Mouse (Mus musculus): ENCODE data around the gene Tcam1. TPM values are rescaled to one million over a fixed set of nuclear protein-coding genes. Genes with fewer than 3 reads are reported as not detected.

The Tcam1 gene
- polyA plus RNA-seq, 1 experiment = 0.15 TPM

GRCm38 (mm10) chr11:106266431-106266830 is 10.0 kb upstream of the Tcam1 start:
- H3K79me3 ChIP-seq (ENCODE audit: low read depth) = peaks cover 26% of the 10 kb centered on the region
- peaks cover 63% of the 10 kb centered on the region for H3K36me3 ChIP-seq (ENCODE audit: control insufficient read depth, insufficient read depth)
- H3K27me3 ChIP-seq (ENCODE audit: control insufficient read depth, insufficient read depth, insufficient read length) = no peaks in the 10 kb centered on the region
- H3ac ChIP-seq (ENCODE audit: control insufficient read depth, insufficient read length, low read depth) = no peak overlapping the region
- H3K4me3 ChIP-seq (ENCODE audit: insufficient read depth, poor library complexity, severe bottlenecking) = no peak overlapping the region
- peaks cover 45% of the 10 kb centered on the region for H3K79me2 ChIP-seq (ENCODE audit: control insufficient read depth, insufficient read depth)
- no peak for TF ChIP-seq CTCF (IDR thresholded peaks at IDR 0.05; ENCODE audit: control insufficient read depth, insufficient read depth, insufficient read length)
- no peak for TF ChIP-seq MYOD1 (IDR thresholded peaks at IDR 0.05; ENCODE audit: control insufficient read depth, insufficient read length, low read depth)
- no peak for TF ChIP-seq MYOG (IDR thresholded peaks at IDR 0.05; ENCODE audit: control insufficient read depth, extremely low read depth, insufficient read length)
- no peak for TF ChIP-seq USF1 (IDR thresholded peaks at IDR 0.05; ENCODE audit: low read depth)
- TF ChIP-seq FOSL1 (IDR thresholded peaks at IDR 0.05; ENCODE audit: insufficient read depth, low read length, poor library complexity, severe bottlenecking) = no peak
- no peak for TF ChIP-seq MAX (IDR thresholded peaks at IDR 0.05)
- TF ChIP-seq CEBPB (IDR thresholded peaks at IDR 0.05; ENCODE audit: low read depth) = no peak

DNA sequence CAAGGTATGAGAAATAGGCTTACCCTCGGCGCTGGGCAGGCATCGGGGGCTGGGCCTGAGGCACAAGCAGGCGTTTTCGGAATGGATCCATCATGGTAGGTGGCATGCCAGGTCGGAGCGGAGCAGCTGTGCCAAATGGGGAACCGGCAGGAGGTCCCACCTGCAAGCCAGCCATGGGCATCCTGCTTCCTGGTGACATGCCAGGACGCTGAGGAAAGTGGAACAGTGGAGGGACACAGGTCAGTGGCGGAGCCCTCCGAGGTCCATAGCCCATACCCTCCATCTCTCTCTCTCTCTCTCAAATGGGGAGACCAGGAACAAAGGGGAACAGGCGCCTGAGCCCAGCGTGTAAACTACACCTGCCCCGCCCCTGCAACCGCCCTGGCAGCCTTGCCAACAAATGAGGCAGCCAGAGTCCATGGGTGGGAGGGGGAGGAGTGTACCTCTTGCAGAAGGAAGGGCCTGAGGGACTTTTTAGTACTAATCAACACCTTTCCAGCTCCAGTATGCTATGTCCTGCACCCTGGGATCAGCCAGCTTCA is 9.1 kb upstream of the Tcam1 start:
- H3K79me2 ChIP-seq (ENCODE audit: control insufficient read depth, insufficient read depth) = peaks cover 51% of the 10 kb centered on the region
- H3K79me3 ChIP-seq (ENCODE audit: low read depth) = peaks cover 32% of the 10 kb centered on the region
- H3K4me3 ChIP-seq (ENCODE audit: insufficient read depth, poor library complexity, severe bottlenecking) = no peak overlapping the region
- TF ChIP-seq CTCF (IDR thresholded peaks at IDR 0.05; ENCODE audit: control insufficient read depth, insufficient read depth, insufficient read length) (no peak), MYOD1 (IDR thresholded peaks at IDR 0.05; ENCODE audit: control insufficient read depth, insufficient read length, low read depth) (no peak), CEBPB (IDR thresholded peaks at IDR 0.05; ENCODE audit: low read depth) (no peak), FOSL1 (IDR thresholded peaks at IDR 0.05; ENCODE audit: insufficient read depth, low read length, poor library complexity, severe bottlenecking) (no peak), MYOG (IDR thresholded peaks at IDR 0.05; ENCODE audit: control insufficient read depth, extremely low read depth, insufficient read length) (no peak), USF1 (IDR thresholded peaks at IDR 0.05; ENCODE audit: low read depth) (no peak), MAX (IDR thresholded peaks at IDR 0.05) (no peak)
- no peaks in the 10 kb centered on the region for H3K27me3 ChIP-seq (ENCODE audit: control insufficient read depth, insufficient read depth, insufficient read length)
- no peak overlapping the region for H3ac ChIP-seq (ENCODE audit: control insufficient read depth, insufficient read length, low read depth)
- H3K36me3 ChIP-seq (ENCODE audit: control insufficient read depth, insufficient read depth) = peaks cover 54% of the 10 kb centered on the region

DNA sequence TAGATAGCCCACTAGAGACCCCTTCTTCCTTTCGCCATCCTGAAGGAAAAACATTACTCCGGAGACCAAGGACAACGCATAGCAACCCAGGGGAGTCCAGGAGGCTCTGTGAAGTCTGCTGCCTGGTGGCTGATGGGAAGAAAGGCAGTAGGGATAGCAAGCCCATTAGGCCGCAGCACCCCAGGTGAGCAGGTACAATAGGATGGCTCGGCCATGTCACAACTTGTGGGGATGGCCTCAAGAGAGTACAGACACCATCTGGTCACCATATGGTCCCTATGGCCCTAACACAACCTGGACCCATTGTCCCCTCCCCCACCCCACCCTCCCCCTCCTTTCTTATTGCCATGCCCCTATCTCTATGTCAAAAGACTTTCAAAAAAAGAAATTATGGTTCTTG is 8.6 kb upstream of the Tcam1 start:
- Histone ChIP-seq H3ac (ENCODE audit: control insufficient read depth, insufficient read length, low read depth) (no peak overlapping the region), H3K79me2 (ENCODE audit: control insufficient read depth, insufficient read depth) (peaks cover 53% of the 10 kb centered on the region), H3K4me3 (ENCODE audit: insufficient read depth, poor library complexity, severe bottlenecking) (no peak overlapping the region), H3K27me3 (ENCODE audit: control insufficient read depth, insufficient read depth, insufficient read length) (no peaks in the 10 kb centered on the region), H3K36me3 (ENCODE audit: control insufficient read depth, insufficient read depth) (peaks cover 49% of the 10 kb centered on the region), H3K79me3 (ENCODE audit: low read depth) (peaks cover 32% of the 10 kb centered on the region)
- TF ChIP-seq MYOD1 (IDR thresholded peaks at IDR 0.05; ENCODE audit: control insufficient read depth, insufficient read length, low read depth) (no peak), MAX (IDR thresholded peaks at IDR 0.05) (no peak), USF1 (IDR thresholded peaks at IDR 0.05; ENCODE audit: low read depth) (no peak), CEBPB (IDR thresholded peaks at IDR 0.05; ENCODE audit: low read depth) (no peak), FOSL1 (IDR thresholded peaks at IDR 0.05; ENCODE audit: insufficient read depth, low read length, poor library complexity, severe bottlenecking) (no peak), MYOG (IDR thresholded peaks at IDR 0.05; ENCODE audit: control insufficient read depth, extremely low read depth, insufficient read length) (no peak), CTCF (IDR thresholded peaks at IDR 0.05; ENCODE audit: control insufficient read depth, insufficient read depth, insufficient read length) (no peak)

GRCm38 (mm10) chr11:106268326-106269059 is 8.0 kb upstream of the Tcam1 start:
- H3K79me2 ChIP-seq (ENCODE audit: control insufficient read depth, insufficient read depth) = peaks cover 53% of the 10 kb centered on the region
- TF ChIP-seq MYOD1 (IDR thresholded peaks at IDR 0.05; ENCODE audit: control insufficient read depth, insufficient read length, low read depth) = no peak
- TF ChIP-seq USF1 (IDR thresholded peaks at IDR 0.05; ENCODE audit: low read depth) = no peak
- TF ChIP-seq MAX (IDR thresholded peaks at IDR 0.05) = no peak
- TF ChIP-seq MYOG (IDR thresholded peaks at IDR 0.05; ENCODE audit: control insufficient read depth, extremely low read depth, insufficient read length) = no peak
- no peak for TF ChIP-seq CEBPB (IDR thresholded peaks at IDR 0.05; ENCODE audit: low read depth)
- TF ChIP-seq CTCF (IDR thresholded peaks at IDR 0.05; ENCODE audit: control insufficient read depth, insufficient read depth, insufficient read length) = no peak
- no peak for TF ChIP-seq FOSL1 (IDR thresholded peaks at IDR 0.05; ENCODE audit: insufficient read depth, low read length, poor library complexity, severe bottlenecking)
- peaks cover 32% of the 10 kb centered on the region for H3K79me3 ChIP-seq (ENCODE audit: low read depth)
- H3K4me3 ChIP-seq (ENCODE audit: insufficient read depth, poor library complexity, severe bottlenecking) = no peak overlapping the region
- H3K27me3 ChIP-seq (ENCODE audit: control insufficient read depth, insufficient read depth, insufficient read length) = no peaks in the 10 kb centered on the region
- peaks cover 43% of the 10 kb centered on the region for H3K36me3 ChIP-seq (ENCODE audit: control insufficient read depth, insufficient read depth)
- no peak overlapping the region for H3ac ChIP-seq (ENCODE audit: control insufficient read depth, insufficient read length, low read depth)

- Histone ChIP-seq H3K79me2 (ENCODE audit: control insufficient read depth, insufficient read depth) (peaks cover 53% of the 10 kb centered on the region), H3K27me3 (ENCODE audit: control insufficient read depth, insufficient read depth, insufficient read length) (no peaks in the 10 kb centered on the region), H3K36me3 (ENCODE audit: control insufficient read depth, insufficient read depth) (peaks cover 37% of the 10 kb centered on the region), H3ac (ENCODE audit: control insufficient read depth, insufficient read length, low read depth) (no peak overlapping the region), H3K79me3 (ENCODE audit: low read depth) (peaks cover 32% of the 10 kb centered on the region), H3K4me3 (ENCODE audit: insufficient read depth, poor library complexity, severe bottlenecking) (no peak overlapping the region)
- TF ChIP-seq USF1 (IDR thresholded peaks at IDR 0.05; ENCODE audit: low read depth) (no peak), MYOG (IDR thresholded peaks at IDR 0.05; ENCODE audit: control insufficient read depth, extremely low read depth, insufficient read length) (no peak), MAX (IDR thresholded peaks at IDR 0.05) (no peak), CEBPB (IDR thresholded peaks at IDR 0.05; ENCODE audit: low read depth) (no peak), CTCF (IDR thresholded peaks at IDR 0.05; ENCODE audit: control insufficient read depth, insufficient read depth, insufficient read length) (no peak), MYOD1 (IDR thresholded peaks at IDR 0.05; ENCODE audit: control insufficient read depth, insufficient read length, low read depth) (no peak), FOSL1 (IDR thresholded peaks at IDR 0.05; ENCODE audit: insufficient read depth, low read length, poor library complexity, severe bottlenecking) (no peak)
Observed at GRCm38 (mm10) chr11:106269060-106269431, 7.4 kb upstream of the Tcam1 start.

All from C2C12 (cell line).